Mouse (Mus musculus): ENCODE measurements around the gene Ltbp1. TPM values are rescaled to one million over a fixed set of nuclear protein-coding genes. Genes with fewer than 3 reads are reported as not detected.

Ltbp1 gene
- polyA plus RNA-seq, 1 experiment from 2014 or later = 1.1 TPM

DNA sequence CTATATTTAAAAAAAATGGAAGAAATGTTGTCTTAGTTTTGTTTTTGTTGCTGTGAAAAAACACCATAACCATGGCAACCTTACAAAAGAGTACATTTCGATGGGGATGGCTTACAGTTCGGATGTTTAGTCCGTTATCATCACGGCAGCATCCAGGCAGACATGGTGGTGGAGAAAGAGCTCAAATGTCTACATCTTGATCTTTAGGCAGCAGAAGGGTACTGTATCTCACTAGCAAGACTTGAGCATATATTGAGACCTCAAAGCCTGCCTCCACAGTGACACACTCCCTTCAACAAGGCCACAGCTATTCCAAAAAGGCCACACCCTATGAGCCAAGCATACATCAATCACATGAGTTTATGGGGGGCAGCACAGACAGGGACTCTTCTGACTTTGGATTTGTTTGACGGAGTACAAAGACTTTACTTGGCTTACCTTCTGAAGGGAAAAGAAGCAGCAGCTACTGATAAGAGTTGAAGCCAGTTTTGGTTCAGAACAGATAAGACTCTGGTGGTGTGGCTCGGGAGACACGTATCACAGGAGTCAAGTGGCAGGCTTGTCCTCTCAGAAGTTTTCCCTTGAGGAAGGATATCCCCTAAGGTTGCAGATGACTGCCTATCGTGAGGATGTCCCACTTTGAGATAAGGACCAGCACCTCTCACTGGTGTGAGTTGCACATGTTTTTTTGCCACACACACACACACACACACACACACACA lies 153.9 kb downstream of the Ltbp1 start:
- no peak overlapping the region for H3K4me2 ChIP-seq (ENCODE audit: low read length)
- no peak overlapping the region for H3K27ac ChIP-seq (ENCODE audit: low read length)
- no peak overlapping the region for H3K4me3 ChIP-seq (ENCODE audit: low read depth, low read length)
- WGBS = 92% methylated on average over 8 of the region's 8 CpGs
- H3K27me3 ChIP-seq (ENCODE audit: control insufficient read depth, insufficient read depth, low read depth, low read length) = no peaks in the 10 kb centered on the region
- no peaks in the 10 kb centered on the region for H3K4me1 ChIP-seq (ENCODE audit: control insufficient read depth, insufficient read depth, low read length)
- no peaks in the 10 kb centered on the region for H3K36me3 ChIP-seq (ENCODE audit: control insufficient read depth, insufficient read depth, low read length)
- no peak overlapping the region for H3K9ac ChIP-seq (ENCODE audit: low read depth, low read length)
- ATAC-seq = no peak
- no peaks in the 10 kb centered on the region for H3K9me3 ChIP-seq (replicated peaks; ENCODE audit: control insufficient read depth, low read length, poor library complexity, severe bottlenecking)

DNA sequence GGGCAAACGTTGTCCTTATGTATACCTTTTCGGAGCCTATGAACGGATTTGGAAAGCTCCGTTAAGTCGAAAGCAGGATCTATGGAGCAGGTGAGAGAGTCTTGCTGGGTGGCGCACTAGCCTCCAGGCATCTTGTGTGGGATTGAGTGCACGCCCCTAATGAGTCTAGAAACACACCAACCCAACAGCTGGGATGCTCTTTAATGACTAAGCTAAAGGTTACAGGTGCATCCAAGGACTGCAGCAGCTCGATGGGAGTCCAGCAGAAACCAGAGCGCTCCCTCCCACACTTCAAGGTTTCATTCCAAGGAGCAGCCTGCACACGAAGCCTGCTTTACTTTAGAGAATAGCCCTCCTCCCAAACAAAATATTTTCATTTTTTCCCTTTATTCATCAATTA lies 155.7 kb downstream of the Ltbp1 start:
- Histone ChIP-seq H3K27me3 (ENCODE audit: control insufficient read depth, insufficient read depth, low read depth, low read length) (no peaks in the 10 kb centered on the region), H3K27ac (ENCODE audit: low read length) (no peak overlapping the region), H3K9ac (ENCODE audit: low read depth, low read length) (no peak overlapping the region), H3K4me3 (ENCODE audit: low read depth, low read length) (no peak overlapping the region), H3K9me3 (replicated peaks; ENCODE audit: control insufficient read depth, low read length, poor library complexity, severe bottlenecking) (no peaks in the 10 kb centered on the region), H3K4me2 (ENCODE audit: low read length) (no peak overlapping the region), H3K4me1 (ENCODE audit: control insufficient read depth, insufficient read depth, low read length) (no peaks in the 10 kb centered on the region), H3K36me3 (ENCODE audit: control insufficient read depth, insufficient read depth, low read length) (no peaks in the 10 kb centered on the region)
- no peak for ATAC-seq
- WGBS = 83% methylated on average over 10 of the region's 10 CpGs

DNA sequence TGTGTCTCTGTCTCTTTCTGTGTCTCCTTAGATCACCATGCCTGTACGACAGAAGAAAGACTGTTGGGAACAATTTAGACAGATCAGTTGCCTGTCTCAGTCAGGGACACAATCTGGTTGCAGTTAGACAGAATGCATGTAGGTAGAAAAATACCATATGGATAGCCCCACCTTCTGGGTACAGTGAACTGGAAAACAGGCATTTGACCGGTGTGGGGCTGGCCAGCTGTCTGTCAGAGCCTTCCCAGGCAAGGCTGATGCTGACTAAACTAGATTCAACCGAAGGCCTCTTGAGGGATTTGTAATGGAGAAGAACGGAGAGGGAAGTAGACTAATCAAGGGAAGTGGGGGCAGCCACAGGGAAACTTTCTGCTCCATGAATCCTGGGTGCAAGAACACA lies 156.6 kb downstream of the Ltbp1 start:
- no peaks in the 10 kb centered on the region for H3K27me3 ChIP-seq (ENCODE audit: control insufficient read depth, insufficient read depth, low read depth, low read length)
- no peak overlapping the region for H3K4me3 ChIP-seq (ENCODE audit: low read depth, low read length)
- no peak overlapping the region for H3K9ac ChIP-seq (ENCODE audit: low read depth, low read length)
- H3K27ac ChIP-seq (ENCODE audit: low read length) = no peak overlapping the region
- no peaks in the 10 kb centered on the region for H3K4me1 ChIP-seq (ENCODE audit: control insufficient read depth, insufficient read depth, low read length)
- no peak for ATAC-seq
- 87% methylated on average over 4 of the region's 4 CpGs for WGBS
- H3K4me2 ChIP-seq (ENCODE audit: low read length) = no peak overlapping the region
- H3K36me3 ChIP-seq (ENCODE audit: control insufficient read depth, insufficient read depth, low read length) = no peaks in the 10 kb centered on the region
- no peaks in the 10 kb centered on the region for H3K9me3 ChIP-seq (replicated peaks; ENCODE audit: control insufficient read depth, low read length, poor library complexity, severe bottlenecking)

DNA sequence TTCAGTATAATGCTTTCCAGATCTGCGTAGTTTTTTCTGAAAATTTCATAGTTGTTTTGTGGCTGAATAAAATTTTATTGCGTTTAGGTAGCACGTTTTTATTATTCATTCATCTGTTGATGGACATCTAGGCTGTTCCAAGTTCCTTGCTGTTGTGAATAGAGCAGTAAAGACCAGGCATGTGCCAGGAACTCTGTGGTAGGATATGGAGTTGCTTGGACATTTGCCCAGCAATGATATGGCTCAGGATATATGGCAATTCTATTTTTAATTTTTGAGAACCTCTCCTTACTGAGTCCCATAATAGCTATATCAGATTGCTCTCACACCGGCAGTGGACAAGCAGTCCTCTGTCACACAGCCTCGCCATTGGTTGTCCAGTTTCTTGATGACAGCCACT lies 159.2 kb downstream of the Ltbp1 start:
- no peak overlapping the region for H3K9ac ChIP-seq (ENCODE audit: low read depth, low read length)
- no peaks in the 10 kb centered on the region for H3K4me1 ChIP-seq (ENCODE audit: control insufficient read depth, insufficient read depth, low read length)
- no peaks in the 10 kb centered on the region for H3K36me3 ChIP-seq (ENCODE audit: control insufficient read depth, insufficient read depth, low read length)
- H3K4me3 ChIP-seq (ENCODE audit: low read depth, low read length) = no peak overlapping the region
- no peaks in the 10 kb centered on the region for H3K9me3 ChIP-seq (replicated peaks; ENCODE audit: control insufficient read depth, low read length, poor library complexity, severe bottlenecking)
- no peak for ATAC-seq
- no peak overlapping the region for H3K4me2 ChIP-seq (ENCODE audit: low read length)
- no peak overlapping the region for H3K27ac ChIP-seq (ENCODE audit: low read length)
- 95% methylated on average over 5 of the region's 5 CpGs for WGBS
- H3K27me3 ChIP-seq (ENCODE audit: control insufficient read depth, insufficient read depth, low read depth, low read length) = no peaks in the 10 kb centered on the region

DNA sequence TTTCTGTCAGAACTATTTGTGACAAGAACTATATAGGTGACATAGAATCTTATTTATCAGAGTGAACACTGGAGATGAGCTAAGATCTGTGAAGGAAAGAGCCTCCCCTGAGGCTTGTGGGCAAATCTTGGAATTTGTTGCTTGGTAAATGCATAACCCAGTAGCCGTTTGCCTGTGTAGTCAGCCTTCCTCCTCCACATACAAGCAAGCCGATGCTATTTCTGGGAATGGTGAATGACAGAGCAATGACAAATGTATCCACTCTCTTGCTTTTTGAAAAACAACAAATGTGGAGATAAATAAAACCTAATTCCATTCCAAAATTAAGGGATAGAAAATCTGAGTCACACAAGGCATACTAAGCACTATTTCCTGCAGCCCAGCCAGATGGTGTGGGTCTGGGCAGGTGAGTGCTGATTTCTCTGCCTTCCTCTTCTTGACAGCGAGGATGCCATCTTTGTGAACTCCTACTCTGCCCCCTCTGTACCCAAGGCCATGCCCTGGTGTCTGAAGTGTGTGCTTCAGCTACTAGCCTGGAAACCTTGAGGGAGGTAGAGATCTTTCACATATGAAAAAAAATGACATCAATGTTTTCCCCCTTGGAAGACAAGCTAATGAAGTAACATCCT lies 163.3 kb downstream of the Ltbp1 start:
- no peaks in the 10 kb centered on the region for H3K27me3 ChIP-seq (ENCODE audit: control insufficient read depth, insufficient read depth, low read depth, low read length)
- WGBS = 92% methylated on average over 3 of the region's 3 CpGs
- no peak overlapping the region for H3K4me3 ChIP-seq (ENCODE audit: low read depth, low read length)
- no peaks in the 10 kb centered on the region for H3K4me1 ChIP-seq (ENCODE audit: control insufficient read depth, insufficient read depth, low read length)
- H3K9ac ChIP-seq (ENCODE audit: low read depth, low read length) = no peak overlapping the region
- H3K27ac ChIP-seq (ENCODE audit: low read length) = no peak overlapping the region
- no peaks in the 10 kb centered on the region for H3K36me3 ChIP-seq (ENCODE audit: control insufficient read depth, insufficient read depth, low read length)
- no peaks in the 10 kb centered on the region for H3K9me3 ChIP-seq (replicated peaks; ENCODE audit: control insufficient read depth, low read length, poor library complexity, severe bottlenecking)
- H3K4me2 ChIP-seq (ENCODE audit: low read length) = no peak overlapping the region
- ATAC-seq = no peak

DNA sequence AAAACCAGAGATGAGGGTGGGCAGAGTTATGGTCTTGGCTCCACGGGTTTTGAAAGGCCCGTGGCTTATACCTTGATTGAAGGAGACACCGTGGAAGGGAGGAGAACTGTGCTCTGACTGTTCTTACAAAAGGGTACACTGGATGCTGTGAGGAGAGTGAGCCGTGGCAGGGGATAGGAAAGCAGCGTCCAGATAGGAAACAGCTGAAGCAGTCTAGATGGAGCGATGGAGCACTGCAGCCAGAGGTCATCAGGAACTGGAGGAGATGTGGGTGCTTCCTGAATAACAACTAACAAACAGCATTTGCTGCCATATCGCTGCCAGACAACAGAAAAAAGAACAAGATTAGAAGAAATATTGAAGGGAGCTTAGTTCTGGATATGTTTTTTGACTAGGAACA lies 166.3 kb downstream of the Ltbp1 start:
- H3K9ac ChIP-seq (ENCODE audit: low read depth, low read length) = no peak overlapping the region
- H3K4me3 ChIP-seq (ENCODE audit: low read depth, low read length) = no peak overlapping the region
- no peaks in the 10 kb centered on the region for H3K4me1 ChIP-seq (ENCODE audit: control insufficient read depth, insufficient read depth, low read length)
- ATAC-seq = no peak
- no peak overlapping the region for H3K4me2 ChIP-seq (ENCODE audit: low read length)
- H3K27me3 ChIP-seq (ENCODE audit: control insufficient read depth, insufficient read depth, low read depth, low read length) = no peaks in the 10 kb centered on the region
- H3K9me3 ChIP-seq (replicated peaks; ENCODE audit: control insufficient read depth, low read length, poor library complexity, severe bottlenecking) = no peaks in the 10 kb centered on the region
- 88% methylated on average over 7 of the region's 7 CpGs for WGBS
- no peak overlapping the region for H3K27ac ChIP-seq (ENCODE audit: low read length)
- no peaks in the 10 kb centered on the region for H3K36me3 ChIP-seq (ENCODE audit: control insufficient read depth, insufficient read depth, low read length)

DNA sequence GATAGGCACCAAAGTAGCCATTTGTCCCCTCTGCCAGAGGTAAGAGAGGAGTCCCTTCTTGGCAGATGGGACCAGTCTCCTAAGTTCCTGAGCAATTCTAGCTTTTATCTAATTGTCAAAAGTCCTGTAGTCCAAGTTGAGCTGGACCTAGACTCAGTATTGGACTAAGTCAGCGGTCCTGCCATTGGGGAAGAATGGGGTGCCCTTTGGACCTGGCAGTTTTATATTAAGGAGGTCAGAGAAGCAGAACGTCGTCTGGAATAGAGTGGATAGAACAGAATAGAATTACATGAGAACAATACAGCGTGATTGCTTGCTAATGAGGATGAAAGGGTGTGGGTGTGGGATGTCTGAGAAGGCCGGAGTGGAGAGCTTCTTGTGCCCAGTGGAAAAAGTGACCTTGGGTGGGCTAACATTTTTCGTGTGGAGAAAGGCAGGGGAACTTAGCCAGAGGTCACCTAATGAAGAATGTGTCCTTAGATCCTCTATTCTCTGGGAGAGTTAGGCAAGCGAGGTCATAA lies 167.4 kb downstream of the Ltbp1 start:
- no peaks in the 10 kb centered on the region for H3K9me3 ChIP-seq (replicated peaks; ENCODE audit: control insufficient read depth, low read length, poor library complexity, severe bottlenecking)
- H3K4me1 ChIP-seq (ENCODE audit: control insufficient read depth, insufficient read depth, low read length) = no peaks in the 10 kb centered on the region
- H3K4me3 ChIP-seq (ENCODE audit: low read depth, low read length) = no peak overlapping the region
- no peaks in the 10 kb centered on the region for H3K36me3 ChIP-seq (ENCODE audit: control insufficient read depth, insufficient read depth, low read length)
- ATAC-seq = no peak
- H3K27me3 ChIP-seq (ENCODE audit: control insufficient read depth, insufficient read depth, low read depth, low read length) = no peaks in the 10 kb centered on the region
- no peak overlapping the region for H3K9ac ChIP-seq (ENCODE audit: low read depth, low read length)
- no peak overlapping the region for H3K4me2 ChIP-seq (ENCODE audit: low read length)
- WGBS = 81% methylated on average over 7 of the region's 7 CpGs
- no peak overlapping the region for H3K27ac ChIP-seq (ENCODE audit: low read length)

DNA sequence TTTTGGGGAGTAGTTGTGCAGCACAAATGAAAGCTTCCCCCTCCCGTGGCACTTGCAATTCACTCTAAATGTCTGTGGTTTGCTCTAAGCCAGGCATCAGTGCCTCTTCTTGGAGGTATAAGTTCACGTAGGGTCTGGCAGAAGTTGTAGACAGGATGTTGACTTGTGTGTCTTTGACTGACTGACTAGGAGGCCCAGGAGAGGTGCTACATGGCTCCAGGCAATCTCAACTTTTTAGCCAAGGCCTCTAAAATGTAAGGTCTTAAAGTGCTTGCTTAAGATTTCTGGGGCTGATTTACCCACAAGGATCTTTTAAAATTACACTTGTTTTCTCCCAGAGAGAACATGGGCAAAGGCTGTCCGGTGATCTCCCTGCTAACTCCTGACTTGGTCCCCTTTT lies 169.1 kb downstream of the Ltbp1 start:
- ATAC-seq = no peak
- Histone ChIP-seq H3K27ac (ENCODE audit: low read length) (no peak overlapping the region), H3K9ac (ENCODE audit: low read depth, low read length) (no peak overlapping the region), H3K9me3 (replicated peaks; ENCODE audit: control insufficient read depth, low read length, poor library complexity, severe bottlenecking) (no peaks in the 10 kb centered on the region), H3K27me3 (ENCODE audit: control insufficient read depth, insufficient read depth, low read depth, low read length) (no peaks in the 10 kb centered on the region), H3K4me3 (ENCODE audit: low read depth, low read length) (no peak overlapping the region), H3K4me2 (ENCODE audit: low read length) (no peak overlapping the region), H3K4me1 (ENCODE audit: control insufficient read depth, insufficient read depth, low read length) (peaks cover 7% of the 10 kb centered on the region; the same call in 1 of the 2 replicates), H3K36me3 (ENCODE audit: control insufficient read depth, insufficient read depth, low read length) (no peaks in the 10 kb centered on the region)
- WGBS = 96% methylated on average over 3 of the region's 3 CpGs

Data from midbrain, embryonic 16.5 days (tissue).